Mouse (Mus musculus) MEL (cell line): ENCODE data around the gene Cdca5.

Experiments used
- CHD2 ChIP-seq: IDR thresholded peaks from 2 replicates; pipeline ENCODE4 v1.6.1; 2011; ENCODE audit warnings: low read length, improper control_type of control experiment
- CTCF ChIP-seq, 3 experiments: IDR thresholded peaks in 2 of 3; conservative IDR thresholded peaks in 1 of 3; 2 replicates each; pipeline ENCODE4 v1.5.1; 2011 to 2012; ENCODE audit warnings: low read length in 3 of 3, low read depth in 2 of 3, mild to moderate bottlenecking in 2 of 3, improper control_type of control experiment in 1 of 3, inconsistent platforms in 1 of 3, mixed read lengths in 1 of 3, moderate library complexity in 1 of 3; ENCODE audit not compliant: control insufficient read depth in 1 of 3, insufficient read depth in 1 of 3, poor library complexity in 1 of 3, severe bottlenecking in 1 of 3
- E2F4 ChIP-seq: IDR thresholded peaks from 2 replicates; pipeline ENCODE4 v1.6.1; 2011; ENCODE audit warnings: low read depth, low read length, improper control_type of control experiment, borderline replicate concordance
- EP300 ChIP-seq, 2 experiments: IDR thresholded peaks; 2 replicates each; pipeline ENCODE4 v1.6.1; 2011; ENCODE audit warnings: improper control_type of control experiment in 2 of 2, low read length in 2 of 2, low read depth in 1 of 2, mild to moderate bottlenecking in 1 of 2
- GATA1 ChIP-seq: IDR thresholded peaks from 2 replicates; pipeline ENCODE4 v1.6.1; 2011; ENCODE audit warnings: low read depth, low read length, improper control_type of control experiment
- MAFK ChIP-seq: IDR thresholded peaks from 2 replicates; pipeline ENCODE4 v1.6.1; 2011; ENCODE audit warnings: low read depth, mild to moderate bottlenecking, low read length, improper control_type of control experiment, borderline replicate concordance
- MAX ChIP-seq: IDR thresholded peaks from 2 replicates; pipeline ENCODE4 v1.6.1; 2011; ENCODE audit warnings: low read length, improper control_type of control experiment
- POLR2A ChIP-seq, 2 experiments: IDR thresholded peaks; 2 replicates each; pipeline ENCODE4 v1.6.1; 2011 to 2012; ENCODE audit warnings: low read length in 2 of 2, mild to moderate bottlenecking in 2 of 2, control low read depth in 1 of 2, improper control_type of control experiment in 1 of 2, low read depth in 1 of 2, moderate library complexity in 1 of 2; ENCODE audit not compliant: control insufficient read depth in 1 of 2, insufficient read depth in 1 of 2, poor library complexity in 1 of 2
- POLR2AphosphoS2 ChIP-seq: IDR thresholded peaks from 2 replicates; pipeline ENCODE4 v1.6.1; 2011; ENCODE audit warnings: low read length, improper control_type of control experiment
- TAL1 ChIP-seq: IDR thresholded peaks from 2 replicates; pipeline ENCODE4 v1.6.1; 2012; ENCODE audit warnings: mild to moderate bottlenecking, inconsistent platforms, low read length, moderate library complexity, mixed read lengths
- TCF12 ChIP-seq: IDR thresholded peaks from 2 replicates; pipeline ENCODE4 v1.6.1; 2014; ENCODE audit warnings: low read depth, mild to moderate bottlenecking, inconsistent platforms, low read length, improper control_type of control experiment, moderate library complexity
- USF1 ChIP-seq: IDR thresholded peaks from 2 replicates; pipeline ENCODE4 v1.6.1; 2014; ENCODE audit warnings: low read depth, mild to moderate bottlenecking, inconsistent platforms, low read length, improper control_type of control experiment, moderate library complexity
- ZC3H11A ChIP-seq: IDR thresholded peaks from 2 replicates; pipeline ENCODE4 v1.6.1; 2012; ENCODE audit warnings: low read depth, mild to moderate bottlenecking, inconsistent platforms, low read length, improper control_type of control experiment
- ZNF384 ChIP-seq: IDR thresholded peaks from 2 replicates; pipeline ENCODE4 v1.6.1; 2012; ENCODE audit warnings: low read depth, mild to moderate bottlenecking, inconsistent platforms, low read length, improper control_type of control experiment

- TF ChIP-seq ZNF384 (no peak), EP300 (IDR thresholded peaks at IDR 0.05; ENCODE audit: low read depth in 1 of 2, low read length in 2 of 2) (no peak), GATA1 (no peak), CTCF (IDR thresholded peaks at IDR 0.05 in 2 of 3, conservative IDR thresholded peaks at IDR 0.05 in 1 of 3; ENCODE audit: control insufficient read depth in 1 of 3, insufficient read depth in 1 of 3, low read depth in 2 of 3, low read length in 3 of 3, poor library complexity in 1 of 3, severe bottlenecking in 1 of 3) (no peak), POLR2AphosphoS2 (no peak), MAFK (no peak), POLR2A (IDR thresholded peaks at IDR 0.05; ENCODE audit: control insufficient read depth in 1 of 2, insufficient read depth in 1 of 2, low read depth in 1 of 2, low read length in 2 of 2, poor library complexity in 1 of 2) (no peak), MAX (no peak), ZC3H11A (no peak), CHD2 (no peak), E2F4 (no peak), TAL1 (no peak), USF1 (no peak), TCF12 (no peak)
These were observed 20.8 kb downstream of the Cdca5 start, which contains the start of gene Naaladl1 for GRCm38 (mm10) chr19:6105586-6105985.
